Mouse (Mus musculus): ENCODE results near the gene Mcoln3.

The Mcoln3 gene

GRCm38 (mm10) chr3:146134834-146135233 is 17.6 kb downstream of the Mcoln3 start:
- no peak for DNase-seq (ENCODE audit: low read depth)

- no peak for DNase-seq (ENCODE audit: low read depth)
Observed at GRCm38 (mm10) chr3:146135417-146135816, 18.2 kb downstream of the Mcoln3 start.

- DNase-seq (ENCODE audit: low read depth) = peak; percentile 33
Observed at GRCm38 (mm10) chr3:146136422-146136821, 19.2 kb downstream of the Mcoln3 start.

GRCm38 (mm10) chr3:146140276-146140675 is 23.0 kb downstream of the Mcoln3 start:
- no peak for DNase-seq (ENCODE audit: low read depth)

- DNase-seq (ENCODE audit: low read depth) = no peak
Observed at GRCm38 (mm10) chr3:146142523-146142922, 25.3 kb downstream of the Mcoln3 start.

GRCm38 (mm10) chr3:146145501-146145900 is 28.3 kb downstream of the Mcoln3 start:
- peak; percentile 69 for DNase-seq (ENCODE audit: low read depth)

- peak; percentile 52 for DNase-seq (ENCODE audit: low read depth)
Observed at GRCm38 (mm10) chr3:146146131-146146530, 28.9 kb downstream of the Mcoln3 start.

GRCm38 (mm10) chr3:146149156-146150057 is 32.2 kb downstream of the Mcoln3 start, which contains the start of gene Mcoln2:
Mcoln2 (plus strand) TSS chr3:146149833.
- peak; percentile 57 for DNase-seq (ENCODE audit: low read depth)

- peak; percentile 80 for DNase-seq (ENCODE audit: low read depth)
Observed at GRCm38 (mm10) chr3:146150058-146150400, 32.8 kb downstream of the Mcoln3 start.

- DNase-seq (ENCODE audit: low read depth) = peak; percentile 72
Observed at GRCm38 (mm10) chr3:146150560-146150959, 33.3 kb downstream of the Mcoln3 start.

GRCm38 (mm10) chr3:146151328-146151727 is 34.1 kb downstream of the Mcoln3 start:
- DNase-seq (ENCODE audit: low read depth) = no peak

- peak; percentile 13 for DNase-seq (ENCODE audit: low read depth)
Observed at GRCm38 (mm10) chr3:146151755-146152154, 34.5 kb downstream of the Mcoln3 start.

GRCm38 (mm10) chr3:146152348-146152747 is 35.1 kb downstream of the Mcoln3 start:
- peak; percentile 58 for DNase-seq (ENCODE audit: low read depth)

GRCm38 (mm10) chr3:146152913-146153312 is 35.7 kb downstream of the Mcoln3 start:
- DNase-seq (ENCODE audit: low read depth) = no peak

GRCm38 (mm10) chr3:146153862-146154611 is 36.8 kb downstream of the Mcoln3 start:
- DNase-seq (ENCODE audit: low read depth) = peak; percentile 55

- DNase-seq (ENCODE audit: low read depth) = peak; percentile 45
Observed at GRCm38 (mm10) chr3:146155628-146156576, 38.7 kb downstream of the Mcoln3 start.

- DNase-seq (ENCODE audit: low read depth) = no peak
Observed at GRCm38 (mm10) chr3:146156811-146157210, 39.6 kb downstream of the Mcoln3 start.

GRCm38 (mm10) chr3:146158039-146158438 is 40.8 kb downstream of the Mcoln3 start:
- peak; percentile 48 for DNase-seq (ENCODE audit: low read depth)

- DNase-seq (ENCODE audit: low read depth) = peak; percentile 65
Observed at GRCm38 (mm10) chr3:146159360-146159759, 42.1 kb downstream of the Mcoln3 start.

GRCm38 (mm10) chr3:146162197-146162596 is 44.9 kb downstream of the Mcoln3 start:
- no peak for DNase-seq (ENCODE audit: low read depth)

- no peak for DNase-seq (ENCODE audit: low read depth)
Observed at GRCm38 (mm10) chr3:146169356-146169755, 52.1 kb downstream of the Mcoln3 start.

GRCm38 (mm10) chr3:146173030-146173429 is 55.8 kb downstream of the Mcoln3 start:
- DNase-seq (ENCODE audit: low read depth) = no peak

All from induced T-regulatory cell, adult 2 months (primary cell).